Mouse (Mus musculus) gonadal fat pad, adult 2 months (tissue): Measurements from ENCODE around the gene Glg1. TPM values are rescaled to one million over a fixed set of nuclear protein-coding genes. Genes with fewer than 3 reads are reported as not detected.
"Not testable (repeated sequence)": the region's sequence is repeated elsewhere in the genome, so short reads cannot be mapped to it uniquely, and the experiment has no call there.

ENCODE experiments used
- DNase-seq: peaks from one replicate; pipeline ENCODE4 v3.0.0-alpha.2; 2012; ENCODE audit warnings: low read depth
- polyA plus RNA-seq: library from polyadenylated mRNA; depleted of rRNA; stranded (reverse); fragments of >200 nt; gene quantifications from 2 replicates; pipeline ENCODE4 v1.2.3, GENCODE M21; 2012; rRNA removed

Glg1 gene
- polyA plus RNA-seq, 1 experiment: 39.1 TPM

- DNase-seq: not testable (repeated sequence)
Measured at GRCm38 (mm10) chr8:111144901-111145459, 114.0 kb downstream of the Glg1 start.

- no peak for DNase-seq
Measured at GRCm38 (mm10) chr8:111142521-111142920, 116.5 kb downstream of the Glg1 start.

GRCm38 (mm10) chr8:111130756-111131155 is 128.3 kb downstream of the Glg1 start:
- DNase-seq: peak; percentile 91

GRCm38 (mm10) chr8:111119481-111119880 is 139.5 kb downstream of the Glg1 start:
- DNase-seq: no peak

- no peak for DNase-seq
Measured at GRCm38 (mm10) chr8:111114891-111115290, 144.1 kb downstream of the Glg1 start.

Other genes starting within 250 kb of the Glg1 start
- gene Ddx19b, start 227.5 kb downstream of the Glg1 start, polyA plus RNA-seq: 5.8 and 6.5 TPM in 2 replicates
- 40.0 and 43.7 TPM in 2 replicates for gene Aars, start 226.1 kb downstream of the Glg1 start, polyA plus RNA-seq
- 6.9 TPM in 1 of 2 replicates, not detected in the other for gene Exosc6, start 202.9 kb downstream of the Glg1 start, polyA plus RNA-seq
- 24.1 and 29.4 TPM in 2 replicates for gene Clec18a, start 166.8 kb downstream of the Glg1 start, polyA plus RNA-seq
- gene Pdpr, start 164.6 kb downstream of the Glg1 start, polyA plus RNA-seq: 18.4 and 19.3 TPM in 2 replicates
- 18.7 and 19.5 TPM in 2 replicates for gene Rfwd3, start 41.0 kb upstream of the Glg1 start, polyA plus RNA-seq
- 2.0 and 3.6 TPM in 2 replicates for gene Mlkl, start 79.0 kb upstream of the Glg1 start, polyA plus RNA-seq
- 11.3 and 12.6 TPM in 2 replicates for gene Fa2h, start 134.6 kb upstream of the Glg1 start, polyA plus RNA-seq